Mouse (Mus musculus) CD8-positive naive resting alpha-beta T cell, adult 2 months (primary cell): ENCODE data around the gene Ssna1.

Source experiments
- DNase-seq, 2 experiments: peaks; one replicate each; pipeline ENCODE4 v3.0.0; 2022; ENCODE audit warnings: low read depth in 2 of 2, low spot score in 2 of 2

Gene Ssna1

DNA sequence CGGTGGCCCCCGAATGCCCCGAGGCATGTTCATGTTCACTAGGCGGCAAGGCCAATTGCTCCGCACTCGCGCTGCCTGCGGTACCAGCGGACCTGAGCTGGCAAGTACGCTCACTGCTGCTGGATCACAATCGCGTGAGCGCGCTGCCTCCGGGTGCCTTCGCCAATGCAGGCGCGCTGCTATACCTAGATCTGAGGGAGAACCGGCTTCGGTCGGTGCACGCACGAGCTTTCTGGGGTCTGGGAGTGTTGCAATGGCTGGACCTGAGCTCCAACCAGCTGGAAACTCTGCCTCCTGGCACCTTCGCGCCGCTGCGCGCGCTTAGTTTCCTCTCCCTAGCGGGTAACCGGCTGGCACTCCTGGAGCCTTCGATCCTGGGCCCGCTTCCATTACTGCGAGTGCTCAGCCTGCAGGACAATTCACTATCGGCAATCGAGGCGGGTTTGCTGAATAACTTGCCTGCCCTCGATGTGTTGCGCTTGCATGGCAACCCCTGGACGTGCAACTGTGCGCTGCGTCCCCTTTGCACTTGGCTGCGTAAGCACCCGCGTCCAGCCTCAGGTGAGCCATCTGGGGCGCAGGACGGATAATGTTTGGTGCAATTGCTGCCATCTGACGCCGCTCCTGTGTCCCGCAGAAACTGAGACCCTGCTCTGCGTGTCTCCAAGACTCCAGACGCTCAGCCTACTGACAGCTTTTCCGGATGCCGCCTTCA, 18.0 kb upstream of the Ssna1 start:
- no peak for DNase-seq

DNA sequence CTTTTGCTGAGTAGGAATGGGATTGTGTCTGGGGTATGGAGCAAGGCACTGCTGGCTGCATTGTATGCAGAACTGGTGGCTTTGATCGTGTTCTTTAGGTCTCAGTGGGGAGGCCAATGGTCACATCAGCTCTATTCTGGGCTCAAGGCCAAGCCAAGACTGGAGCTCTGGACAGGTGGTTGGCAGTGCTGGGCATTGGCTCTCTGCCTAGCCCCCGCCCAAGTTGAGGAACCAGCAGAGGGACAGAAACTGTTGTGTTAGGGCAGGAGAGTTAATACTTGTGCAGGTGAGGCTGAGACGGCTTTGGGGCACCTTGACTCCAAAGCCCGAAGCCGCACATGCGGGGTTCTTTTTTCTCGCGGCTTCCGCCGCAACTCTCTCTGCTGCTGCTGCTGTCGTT, 17.4 kb upstream of the Ssna1 start, which contains the start of gene Lrrc26:
TSS of gene Lrrc26 (plus strand) at position 265 of the 400 bp plus-strand sequence.
- DNase-seq: no peak

DNA sequence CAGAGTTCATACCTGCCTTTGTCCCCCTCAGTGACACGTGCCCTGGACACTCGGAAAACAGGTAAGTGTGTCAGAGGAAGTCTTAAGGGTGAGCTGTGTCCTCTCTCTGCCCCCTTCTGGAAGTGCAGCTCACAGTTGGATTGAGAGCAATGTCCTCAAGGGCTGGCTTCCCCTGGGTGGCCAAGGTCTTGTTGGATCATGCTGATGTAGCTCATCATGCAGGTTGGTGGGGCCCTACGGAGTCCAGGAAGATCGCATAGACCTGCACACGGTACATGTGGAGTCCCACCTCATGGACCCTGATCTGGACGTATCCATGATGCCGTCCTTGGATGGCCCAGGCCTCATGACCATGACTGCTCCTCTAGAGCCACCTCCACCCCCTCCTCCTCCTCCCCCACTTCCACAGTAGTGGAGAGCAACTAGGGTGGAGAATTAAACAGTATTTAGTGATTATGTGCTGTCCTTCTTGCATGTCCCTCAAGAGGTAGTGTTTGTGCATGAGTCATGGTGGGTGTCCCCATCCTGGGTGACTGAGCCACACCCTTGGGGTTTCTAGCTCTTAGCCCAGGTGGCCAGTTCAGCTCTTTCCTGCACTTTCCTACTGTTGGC, 16.6 kb upstream of the Ssna1 start:
- DNase-seq: no peak

DNA sequence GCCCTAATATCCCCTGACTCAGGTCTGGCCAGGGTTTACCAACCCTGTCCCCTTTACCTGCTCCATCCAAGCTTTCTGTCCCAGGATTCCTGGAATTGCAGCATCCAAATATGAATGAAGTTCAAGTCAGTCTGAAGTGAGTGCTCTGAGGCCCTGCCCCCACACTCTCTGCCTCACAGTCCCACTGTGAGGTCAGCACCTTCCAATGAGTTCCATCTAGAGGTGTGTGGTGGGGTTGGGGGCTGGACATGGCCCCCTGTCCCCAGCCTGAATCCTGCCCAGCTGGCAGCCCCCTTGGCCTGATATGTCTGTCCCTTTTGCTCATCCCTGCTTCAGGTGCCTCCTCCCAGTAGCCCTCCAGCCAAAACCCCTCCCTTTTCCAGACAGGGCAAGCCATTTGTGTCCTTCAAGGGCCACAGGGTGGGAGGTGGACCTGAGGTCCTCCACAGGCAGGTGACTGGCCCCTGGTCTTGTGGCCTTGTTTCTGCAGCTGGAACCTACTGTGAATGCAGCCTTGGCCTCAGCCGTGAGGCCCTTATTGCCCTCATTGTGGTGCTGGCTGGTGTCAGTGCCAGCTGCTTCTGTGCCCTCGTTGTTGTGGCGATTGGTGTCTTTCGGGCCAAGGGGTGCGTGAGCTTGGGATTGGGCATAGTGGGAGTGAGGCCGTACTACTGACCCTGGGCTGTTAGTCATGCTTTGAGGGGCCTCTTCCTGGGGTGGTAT, 15.8 kb upstream of the Ssna1 start, which contains the start of gene Tmem210:
TSS of gene Tmem210 (plus strand) at position 219 of the 723 bp plus-strand sequence.
- DNase-seq: no peak

DNA sequence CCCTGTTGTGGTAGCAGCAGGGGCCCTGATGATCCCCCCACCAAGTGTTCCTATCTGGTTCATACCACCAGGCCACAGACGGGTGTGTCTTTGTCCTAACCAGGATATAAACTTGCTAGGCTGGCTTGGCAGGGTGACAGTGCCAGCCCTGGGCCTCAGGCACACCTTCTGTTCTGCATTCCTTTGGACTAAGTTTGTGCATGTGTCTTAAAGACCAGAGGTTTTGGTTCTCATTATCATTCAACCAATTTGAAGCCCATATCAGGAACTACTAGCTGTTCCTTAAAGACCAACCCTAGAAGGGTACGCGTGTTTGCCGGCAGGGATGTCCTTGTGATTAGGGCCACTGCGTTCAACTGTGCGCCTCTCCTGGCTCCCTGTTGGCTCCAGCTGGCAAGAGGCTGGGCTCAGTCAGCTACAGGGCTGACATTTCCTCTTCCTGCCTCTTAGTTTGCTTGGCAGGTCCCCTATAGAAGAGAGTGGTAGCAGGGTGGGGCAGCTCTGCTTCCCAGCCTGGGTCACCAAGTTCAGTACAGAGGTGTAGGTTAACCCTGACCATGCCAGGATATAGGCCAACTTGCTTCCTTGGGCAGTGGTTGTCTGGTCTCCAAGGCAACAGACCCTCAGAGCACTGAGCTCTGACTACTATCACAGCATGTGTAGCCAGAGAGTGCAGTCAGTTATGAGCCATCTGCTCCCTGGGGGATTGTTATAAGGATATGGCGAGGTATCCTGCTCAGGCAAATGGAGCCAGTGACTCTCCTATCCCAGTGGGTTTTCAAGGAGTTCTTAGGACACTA, 14.8 kb upstream of the Ssna1 start:
- no peak for DNase-seq

DNA sequence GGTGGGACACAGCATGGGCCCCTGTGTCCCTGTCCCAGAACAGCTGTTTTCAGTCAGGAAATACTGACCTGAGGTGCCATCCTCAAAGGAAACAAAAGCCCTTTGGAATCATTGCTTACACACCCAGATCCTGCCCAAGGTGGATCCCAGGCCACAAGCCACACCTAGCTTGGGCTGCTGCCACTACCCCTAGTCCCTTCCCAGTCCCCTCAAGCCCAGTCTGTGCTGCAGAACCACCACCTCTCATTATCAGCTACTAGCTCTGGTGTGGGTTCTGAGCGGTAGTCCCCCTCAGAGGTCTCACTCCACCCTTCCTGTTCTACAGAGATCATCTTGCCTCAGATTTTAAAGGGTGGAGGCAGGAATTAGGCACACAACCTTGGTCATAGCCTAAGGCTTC, 14.1 kb upstream of the Ssna1 start:
- DNase-seq: no peak

DNA sequence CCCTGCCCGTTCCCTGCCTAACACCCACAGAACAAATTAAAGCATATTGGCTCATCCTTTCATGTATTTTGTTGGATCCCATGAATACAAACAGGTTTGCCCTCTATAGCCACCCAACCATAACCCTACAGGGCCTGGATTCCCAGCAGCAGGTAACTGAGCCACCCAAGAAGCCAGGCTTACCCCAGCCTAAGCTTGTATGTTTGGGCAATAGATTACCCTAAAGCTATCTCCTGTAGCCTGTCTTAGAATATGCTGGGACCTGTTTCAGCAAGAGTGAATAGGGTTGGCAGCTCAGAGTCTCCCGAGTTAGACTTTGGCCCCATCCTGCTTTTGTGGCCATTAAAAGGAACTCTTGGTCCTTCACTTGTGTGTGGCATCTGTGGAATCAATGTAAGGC, 13.3 kb upstream of the Ssna1 start:
- no peak for DNase-seq

DNA sequence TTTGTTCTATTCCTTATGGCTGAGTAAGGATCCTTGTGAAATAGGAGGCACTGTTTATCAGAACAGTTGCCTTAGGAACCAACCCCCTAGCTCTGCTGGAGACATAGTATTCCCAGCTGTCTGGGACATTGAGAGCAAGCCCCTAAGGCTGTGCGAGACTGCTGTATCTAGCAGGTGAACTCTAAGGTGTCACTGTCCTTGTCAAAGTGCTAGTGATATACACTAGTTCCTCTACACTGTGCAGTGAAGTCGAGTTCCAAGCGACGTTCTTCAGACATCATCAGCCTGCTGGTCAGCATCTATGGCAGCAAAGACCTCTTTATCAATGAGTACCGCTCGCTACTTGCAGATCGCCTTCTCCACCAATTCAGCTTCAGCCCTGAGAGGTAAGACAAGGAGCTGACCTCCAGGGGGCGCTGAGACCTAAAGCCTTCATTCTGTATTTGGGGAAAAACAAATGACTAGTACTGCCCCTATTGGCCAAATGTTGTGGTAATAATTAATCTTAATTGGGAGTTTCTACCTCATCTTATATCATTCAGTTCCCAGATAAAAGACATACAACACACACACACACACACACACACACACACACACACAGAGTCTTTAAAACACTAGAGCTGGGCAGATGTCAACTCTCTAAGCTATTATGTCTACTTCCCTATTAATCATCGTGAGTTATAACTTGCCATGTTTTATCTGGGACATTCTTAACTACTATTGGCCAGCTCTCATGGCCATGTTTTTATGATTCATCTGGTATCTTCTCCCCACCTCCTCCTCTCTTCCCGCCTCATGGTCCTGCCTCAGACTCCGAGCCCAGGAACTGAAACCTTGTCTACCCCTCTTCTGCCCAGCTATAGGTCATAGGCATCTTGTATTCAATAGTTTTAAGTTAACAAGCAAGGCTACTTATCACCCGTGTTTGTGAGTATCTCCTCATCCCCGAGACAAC, 7.0 kb upstream of the Ssna1 start:
- DNase-seq: peak; percentile 69 to 81

DNA sequence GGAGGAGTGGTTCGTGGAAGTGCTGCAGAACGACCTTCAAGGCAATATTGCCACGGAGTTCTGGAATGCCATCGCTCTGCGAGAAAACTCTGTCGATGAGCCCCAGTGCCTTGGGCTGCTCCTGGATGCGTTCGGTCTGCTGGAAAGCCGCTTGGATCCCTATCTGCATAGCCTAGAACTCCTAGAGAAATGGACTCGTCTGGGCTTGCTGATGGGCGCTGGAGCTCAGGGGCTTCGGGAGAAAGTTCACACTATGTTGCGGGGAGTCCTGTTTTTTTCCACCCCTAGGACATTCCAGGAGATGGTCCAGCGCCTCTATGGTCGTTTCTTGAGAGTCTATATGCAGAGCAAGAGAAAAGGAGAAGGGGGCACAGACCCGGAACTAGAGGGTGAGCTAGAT, 772 bp upstream of the Ssna1 start:
- DNase-seq: no peak

DNA sequence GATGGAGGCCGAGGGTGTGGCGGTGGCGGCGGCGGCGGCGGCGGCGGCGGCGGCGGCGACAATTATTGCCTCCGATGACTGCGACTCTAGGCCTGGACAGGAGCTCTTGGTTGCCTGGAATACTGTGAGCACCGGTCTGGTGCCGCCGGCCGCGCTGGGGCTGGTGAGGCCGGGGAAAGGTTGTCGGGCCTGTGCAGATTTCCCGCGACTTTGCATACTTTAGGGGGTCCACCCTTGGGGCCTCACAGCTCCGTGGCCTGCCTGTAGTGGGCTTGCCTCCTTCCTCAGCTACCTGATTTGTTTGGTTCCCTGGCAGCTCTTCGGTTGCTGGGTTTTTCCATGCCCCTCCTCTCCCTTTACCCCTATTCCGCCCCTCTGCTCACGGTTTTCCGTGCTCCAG, 277 bp upstream of the Ssna1 start:
- no peak for DNase-seq

DNA sequence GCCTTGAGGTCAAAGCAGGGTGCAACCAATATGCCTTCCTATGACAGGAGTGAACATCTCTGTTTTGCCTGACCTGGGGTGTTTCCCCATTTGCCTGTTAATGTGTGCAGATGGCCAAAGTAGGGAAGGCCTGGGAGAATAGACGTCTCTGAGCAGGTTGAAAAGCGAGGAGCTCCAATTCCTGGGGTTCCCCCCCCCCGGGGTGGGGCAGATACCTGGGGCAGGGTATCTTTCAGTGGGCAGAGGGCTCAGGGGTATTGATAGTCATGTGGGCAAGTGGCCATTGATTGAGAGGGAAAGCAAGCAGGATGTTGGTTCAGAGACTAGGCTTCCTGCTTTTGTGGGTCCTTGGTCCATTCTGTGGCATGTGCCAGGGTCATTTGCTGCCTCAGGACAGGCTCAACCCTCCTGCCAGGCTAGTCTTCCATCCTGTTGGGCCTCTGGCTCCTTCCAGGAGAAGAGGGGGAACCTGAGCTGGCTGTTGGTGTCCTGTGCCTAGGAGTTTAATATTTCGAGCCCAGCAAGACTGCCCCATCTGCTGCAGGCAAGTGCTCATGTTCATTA, 4.4 kb downstream of the Ssna1 start:
- DNase-seq: no peak

DNA sequence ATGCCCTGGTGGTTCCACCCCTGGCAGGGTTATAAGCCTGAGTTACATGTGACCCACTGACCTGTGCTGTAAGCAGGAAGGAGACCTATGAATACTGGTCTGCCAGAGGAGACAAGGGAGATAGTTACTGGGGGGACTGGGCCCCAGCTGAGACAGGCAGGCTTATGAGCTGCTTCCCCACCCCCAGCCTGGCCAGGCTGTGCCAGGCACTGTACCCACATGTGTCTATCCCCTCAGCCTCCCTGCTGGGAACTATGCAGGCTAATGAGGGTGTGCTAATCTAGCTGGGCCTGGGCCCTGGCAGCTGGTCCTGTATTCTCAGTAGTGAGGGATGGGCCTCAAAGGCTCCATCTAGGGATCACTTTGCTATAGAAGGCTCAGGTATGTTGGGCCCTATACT, 5.0 kb downstream of the Ssna1 start:
- no peak for DNase-seq

DNA sequence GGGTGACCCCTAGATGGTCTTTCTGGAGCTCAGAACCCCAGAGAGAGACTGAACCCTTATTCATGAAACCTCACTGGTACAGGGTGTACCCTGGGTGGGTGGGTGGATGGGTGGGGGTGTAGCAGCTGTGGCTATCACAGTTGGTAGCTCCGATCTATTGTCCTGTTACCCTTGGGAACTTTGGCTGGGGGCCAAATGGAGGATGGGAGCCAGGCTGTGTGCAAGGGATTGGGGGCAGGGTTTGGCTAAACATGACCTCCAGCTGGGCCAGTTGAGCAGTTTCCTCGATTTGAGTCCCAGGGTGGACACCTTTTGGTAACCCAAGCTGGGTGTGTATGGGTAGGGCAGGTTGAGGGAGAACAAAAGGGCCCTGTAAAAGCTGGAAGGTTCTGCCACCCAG, 5.5 kb downstream of the Ssna1 start:
- DNase-seq: no peak

DNA sequence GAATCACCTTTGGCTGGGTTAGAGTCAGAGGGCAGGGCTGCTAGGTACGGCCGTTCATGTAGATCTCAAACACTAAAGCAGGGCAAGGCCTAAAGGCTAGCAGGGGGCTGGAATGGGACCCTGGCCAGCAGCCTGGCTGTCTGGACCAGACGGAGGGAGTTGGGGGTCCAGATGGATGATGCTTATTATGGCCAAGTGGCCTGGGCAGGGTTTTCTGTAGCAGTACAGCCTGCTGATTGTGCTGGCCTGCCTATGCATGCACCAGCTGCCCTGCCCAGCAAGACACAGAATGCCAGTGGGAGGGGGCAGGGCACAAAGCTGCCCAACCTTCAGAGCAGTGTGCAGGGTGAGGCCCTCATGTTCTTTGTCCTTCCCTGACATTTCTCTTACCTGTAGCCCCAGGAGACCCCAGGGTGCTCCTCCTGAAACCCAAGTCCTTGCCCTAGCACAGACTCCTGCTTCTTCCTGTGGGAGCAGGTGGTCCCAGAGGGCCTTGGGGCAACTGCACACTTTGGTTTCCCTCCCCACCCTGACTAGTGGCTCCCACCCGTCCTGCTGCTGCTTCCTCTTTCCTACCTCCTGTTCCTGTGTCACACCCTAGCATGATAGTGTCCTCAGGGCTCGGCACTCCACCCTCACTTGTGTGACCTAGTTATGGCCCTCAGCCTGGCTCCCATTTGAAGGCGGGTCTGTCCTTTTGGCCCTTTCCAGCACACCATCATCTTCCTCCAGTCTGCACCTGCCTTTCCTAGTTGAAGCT, 6.2 kb downstream of the Ssna1 start:
- no peak for DNase-seq

DNA sequence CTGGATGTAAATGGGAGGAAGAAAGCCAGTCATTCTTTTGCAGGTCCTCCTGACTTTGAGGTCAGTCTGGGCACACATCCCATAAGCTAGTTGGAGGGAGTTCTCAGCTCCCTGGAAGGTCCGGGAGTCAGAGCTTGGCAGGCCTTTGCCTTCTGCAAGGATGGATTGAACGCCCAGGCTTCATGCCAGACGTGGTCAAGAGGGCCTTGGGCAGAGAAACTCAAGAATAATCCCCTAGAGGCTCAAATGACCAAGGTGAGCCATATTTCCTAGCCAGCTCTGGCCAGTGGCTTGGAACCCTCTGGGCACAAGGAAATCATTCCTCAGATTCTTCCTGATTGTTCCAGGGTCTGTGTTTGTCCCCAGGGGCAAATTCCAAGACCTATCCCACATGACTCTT, 7.4 kb downstream of the Ssna1 start:
- no peak for DNase-seq

DNA sequence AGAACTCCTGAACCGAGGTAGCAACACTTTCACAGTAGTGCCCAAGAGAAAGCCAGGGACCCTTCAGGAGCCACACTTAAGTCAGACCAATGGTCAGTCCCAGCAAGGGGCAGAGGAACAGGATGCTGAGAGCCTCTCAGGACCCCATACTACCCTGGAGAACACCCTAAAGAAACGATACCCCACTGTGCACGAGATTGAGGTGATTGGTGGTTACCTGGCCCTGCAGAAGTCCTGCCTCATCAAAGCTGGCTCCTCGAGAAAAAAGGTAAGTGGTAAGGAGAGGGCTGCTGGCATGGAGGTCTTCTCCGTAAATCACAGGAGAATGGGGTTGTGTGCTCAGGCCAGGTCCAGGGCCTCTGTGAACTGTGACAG, 8.0 kb downstream of the Ssna1 start:
- no peak for DNase-seq

DNA sequence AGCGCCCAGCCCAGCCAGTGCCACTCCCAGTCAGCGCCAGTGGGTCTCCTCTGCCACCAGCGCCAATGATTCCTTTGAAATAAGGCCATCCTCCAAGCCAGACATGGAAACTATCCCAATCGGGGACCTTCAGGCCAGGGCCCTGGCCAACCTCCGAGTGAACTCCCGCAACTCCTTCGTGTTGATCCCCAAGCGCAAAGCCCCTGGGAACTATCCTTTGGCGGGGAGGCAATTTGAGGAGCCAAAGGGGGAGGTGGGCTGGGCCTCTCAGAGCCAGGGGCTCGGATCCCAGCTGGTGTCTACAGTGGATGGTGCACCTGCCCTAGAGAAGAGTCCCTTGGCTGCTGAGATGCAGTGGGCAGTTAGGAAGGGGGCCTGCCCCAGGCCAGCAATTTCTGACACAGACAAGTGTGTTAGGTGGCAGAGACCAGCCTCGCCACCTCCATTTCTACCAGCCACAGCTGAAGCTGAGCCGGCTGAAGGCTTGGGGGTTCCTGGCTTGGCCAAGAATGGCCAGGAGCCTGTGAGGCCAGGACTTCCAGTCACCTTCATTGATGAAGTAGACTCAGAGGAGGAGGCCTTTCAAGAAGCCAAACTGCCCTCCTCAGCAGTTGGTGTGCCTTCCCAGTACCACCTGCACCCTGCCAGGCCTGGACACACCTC, 8.5 kb downstream of the Ssna1 start:
- no peak for DNase-seq

DNA sequence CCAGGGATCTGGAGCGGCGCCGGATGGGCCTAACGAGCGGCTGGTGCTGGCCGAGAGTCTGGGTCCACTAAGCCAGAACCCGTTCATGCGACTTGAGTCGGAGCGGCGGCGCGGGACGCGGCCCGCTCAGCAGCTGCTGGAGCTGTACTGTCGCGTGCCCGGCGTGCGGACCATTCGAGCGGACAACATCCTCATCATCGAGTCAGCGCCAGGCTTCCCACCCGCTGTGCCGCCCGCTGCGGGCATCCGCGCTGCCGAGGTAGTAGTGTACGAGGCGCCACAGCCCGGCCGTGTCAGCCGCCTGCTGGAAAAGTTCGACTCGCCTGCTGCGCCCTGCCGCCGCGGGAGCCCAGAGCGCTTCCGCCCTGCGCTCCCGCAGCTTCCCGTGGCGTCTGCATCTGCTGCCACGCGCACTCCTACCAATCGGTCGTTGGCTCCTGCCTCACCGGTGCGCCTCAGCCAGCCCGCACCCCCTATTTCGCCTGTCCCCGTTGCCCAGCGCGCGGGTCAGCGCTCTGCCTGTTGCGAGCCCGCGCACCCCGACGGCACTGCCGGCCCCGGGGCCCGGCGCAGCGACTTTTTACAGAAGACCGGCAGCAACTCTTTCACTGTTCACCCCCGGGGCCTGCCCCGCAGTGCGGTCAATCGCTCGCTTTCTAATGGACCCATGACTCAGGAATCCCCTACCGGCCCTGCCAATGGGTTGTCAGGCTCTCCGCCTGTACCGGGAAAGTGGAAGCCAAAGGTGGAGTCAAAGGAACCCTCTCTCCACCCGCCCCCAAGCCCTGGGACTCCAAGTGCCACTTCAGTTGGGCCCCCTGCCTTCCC, 9.2 kb downstream of the Ssna1 start:
- peak; percentile 40 to 56 for DNase-seq
